Mouse (Mus musculus) lung, adult 2 months (tissue): ENCODE results near the gene Dctn5.

Source experiments
- CTCF ChIP-seq: fragments of 200-500 bp; IDR thresholded peaks from 2 replicates; pipeline ENCODE4 v1.5.1; 2011; ENCODE audit warnings: mild to moderate bottlenecking, low read length, control low read depth; ENCODE audit not compliant: insufficient read depth
- POLR2A ChIP-seq: fragments of 200-500 bp; IDR thresholded peaks from 2 replicates; pipeline ENCODE4 v1.6.1; 2011; ENCODE audit warnings: low read depth, mild to moderate bottlenecking, control low read depth, low read length, borderline replicate concordance; ENCODE audit errors: extremely low read depth

DNA sequence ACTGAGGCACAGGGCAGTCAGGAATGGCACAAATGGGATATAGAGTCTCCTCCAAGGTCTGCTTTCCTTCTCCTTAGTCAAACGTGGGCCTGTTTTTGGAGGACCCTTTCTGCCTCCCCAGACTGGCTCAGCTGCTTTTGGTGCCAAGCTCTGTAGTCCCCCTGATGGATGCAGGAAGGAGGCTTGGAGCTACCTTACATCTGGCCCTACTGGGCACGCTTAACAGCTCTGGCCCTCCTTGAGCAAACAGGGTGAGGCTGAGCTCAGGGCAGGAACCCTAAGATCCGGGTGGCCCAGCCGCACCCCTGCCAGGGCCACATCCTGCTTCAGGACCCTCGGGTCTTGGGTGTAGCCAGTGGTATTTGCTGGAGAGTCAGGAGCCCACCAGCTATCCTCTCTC, 51.7 kb downstream of the Dctn5 start:
- TF ChIP-seq CTCF (no peak), POLR2A (no peak)
